Mouse (Mus musculus) brain, adult 2 months (tissue): ENCODE measurements at regions not wholly inside any gene's neighbourhood (a gene's known extent, or its start where the extent isn't known, plus 50 kb on each side); places are given as distances from the start of the nearest gene placed in this dataset.
A peak's percentile ranks its signal among the peaks of the same experiment; 100 is the strongest.

Experiments
- DNase-seq: peaks from one replicate; pipeline ENCODE4 v3.0.0; 2011; ENCODE audit warnings: low read depth, low spot score

- peak; percentile 32 for DNase-seq
These were observed 142.2 kb upstream of the Snx19 start for GRCm38 (mm10) chr9:30284562-30285323.

- DNase-seq, result no peak
These were observed 141.6 kb upstream of the Snx19 start for GRCm38 (mm10) chr9:30285324-30285599.

GRCm38 (mm10) chr9:30299844-30300243, 127.1 kb upstream of the Snx19 start:
- peak; percentile 77 for DNase-seq

- DNase-seq, result no peak
These were observed 118.6 kb upstream of the Snx19 start for GRCm38 (mm10) chr9:30308281-30308680.

- DNase-seq, result no peak
These were observed 113.5 kb upstream of the Snx19 start for GRCm38 (mm10) chr9:30313360-30313759.

GRCm38 (mm10) chr9:30314355-30315171, 112.3 kb upstream of the Snx19 start:
- peak; percentile 47 for DNase-seq

GRCm38 (mm10) chr9:30315172-30315644, 111.7 kb upstream of the Snx19 start:
- DNase-seq, result peak; percentile 79

GRCm38 (mm10) chr9:30344866-30345265, 82.0 kb upstream of the Snx19 start:
- DNase-seq, result no peak

GRCm38 (mm10) chr9:30353965-30354364, 72.9 kb upstream of the Snx19 start:
- no peak for DNase-seq

- no peak for DNase-seq
These were observed 71.3 kb upstream of the Snx19 start for GRCm38 (mm10) chr9:30355642-30356041.

- peak; percentile 76 for DNase-seq
These were observed 57.1 kb upstream of the Snx19 start for GRCm38 (mm10) chr9:30369554-30370440.

- DNase-seq, result no peak
These were observed 56.1 kb upstream of the Snx19 start for GRCm38 (mm10) chr9:30370789-30371188.

- no peak for DNase-seq
These were observed 50.0 kb upstream of the Snx19 start for GRCm38 (mm10) chr9:30376908-30377307.
